Mouse (Mus musculus): ENCODE measurements around the gene Olfr324.

Gene Olfr324

GRCm38 (mm10) chr11:58594814-58595213, at the start of gene Olfr324:
Olfr324 (plus strand) TSS chr11:58595114.
- DNase-seq = no peak

GRCm38 (mm10) chr11:58546322-58546721, 48.6 kb upstream of the Olfr324 start, which contains the start of gene Olfr329-ps:
Olfr329-ps (minus strand) TSS chr11:58546422.
- DNase-seq = no peak

- no peak for DNase-seq
Observed at GRCm38 (mm10) chr11:58555536-58555935, 39.4 kb upstream of the Olfr324 start, which contains the start of gene Olfr328. Olfr328 (minus strand) TSS chr11:58555636.

- no peak for DNase-seq
Observed at GRCm38 (mm10) chr11:58570405-58570804, 24.5 kb upstream of the Olfr324 start, which contains the start of gene Olfr224. Olfr224 (minus strand) TSS chr11:58570553.

- no peak for DNase-seq
Observed at GRCm38 (mm10) chr11:58577430-58577829, 17.5 kb upstream of the Olfr324 start, which contains the start of gene Olfr325. Olfr325 (plus strand) TSS chr11:58577730.

GRCm38 (mm10) chr11:58578636-58579035, 16.3 kb upstream of the Olfr324 start:
- DNase-seq = no peak

- peak; percentile 25 for DNase-seq
Observed at GRCm38 (mm10) chr11:58587898-58588348, 7.0 kb upstream of the Olfr324 start.

- DNase-seq = no peak
Observed at GRCm38 (mm10) chr11:58588620-58589250, 6.2 kb upstream of the Olfr324 start.

- DNase-seq = no peak
Observed at GRCm38 (mm10) chr11:58597837-58598236, 2.9 kb downstream of the Olfr324 start.

- DNase-seq = no peak
Observed at GRCm38 (mm10) chr11:58602062-58602461, 7.1 kb downstream of the Olfr324 start.

- no peak for DNase-seq
Observed at GRCm38 (mm10) chr11:58602800-58603560, 8.1 kb downstream of the Olfr324 start.

- DNase-seq = no peak
Observed at GRCm38 (mm10) chr11:58604688-58605087, 9.8 kb downstream of the Olfr324 start.

- DNase-seq = no peak
Observed at GRCm38 (mm10) chr11:58605228-58605627, 10.3 kb downstream of the Olfr324 start.

GRCm38 (mm10) chr11:58606177-58606919, 11.4 kb downstream of the Olfr324 start:
- no peak for DNase-seq

GRCm38 (mm10) chr11:58607030-58607429, 12.1 kb downstream of the Olfr324 start:
- no peak for DNase-seq

GRCm38 (mm10) chr11:58613359-58613758, 18.4 kb downstream of the Olfr324 start:
- no peak for DNase-seq

GRCm38 (mm10) chr11:58614526-58614925, 19.6 kb downstream of the Olfr324 start:
- no peak for DNase-seq

- DNase-seq = no peak
Observed at GRCm38 (mm10) chr11:58615975-58616374, 21.1 kb downstream of the Olfr324 start, which contains the start of gene 2210407C18Rik. 2210407C18Rik (minus strand) TSS chr11:58616075.

GRCm38 (mm10) chr11:58618369-58618768, 23.5 kb downstream of the Olfr324 start:
- no peak for DNase-seq

- DNase-seq = no peak
Observed at GRCm38 (mm10) chr11:58618793-58619192, 23.9 kb downstream of the Olfr324 start.

- DNase-seq = no peak
Observed at GRCm38 (mm10) chr11:58626146-58626545, 31.2 kb downstream of the Olfr324 start.

GRCm38 (mm10) chr11:58630401-58630800, 35.5 kb downstream of the Olfr324 start, which contains the start of gene Olfr323:
Olfr323 (minus strand) TSS chr11:58630501.
- no peak for DNase-seq

- DNase-seq = no peak
Observed at GRCm38 (mm10) chr11:58634878-58635277, 40.0 kb downstream of the Olfr324 start.
